Mouse (Mus musculus) frontal cortex, postnatal 10 days (tissue): Measurements from ENCODE around the gene Lbhd2.

Experiments used
- DNase-seq, 2 experiments: peaks; one replicate each; pipeline ENCODE4 v3.0.0; 2022; ENCODE audit warnings: low spot score in 2 of 2, mixed read lengths in 1 of 2

The Lbhd2 gene

DNA sequence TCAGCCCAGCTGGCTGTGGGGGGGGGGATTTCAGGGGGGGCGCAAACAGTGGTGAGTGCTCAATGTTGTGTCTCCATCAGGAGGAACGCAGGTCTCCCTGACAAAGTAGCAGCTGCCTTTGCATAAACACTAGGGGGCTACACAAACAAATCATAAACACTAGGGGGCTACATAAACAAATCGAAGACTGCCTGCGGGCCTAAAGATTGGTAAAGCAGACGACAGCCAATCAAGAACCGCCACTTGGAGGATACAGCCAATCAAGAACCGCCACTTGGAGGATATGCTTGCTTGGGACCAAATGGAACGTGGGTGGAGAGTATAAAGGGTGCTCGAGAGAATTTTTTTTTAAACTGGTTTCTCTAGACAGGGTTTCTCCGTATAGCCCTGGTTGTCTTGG lies 1.7 kb upstream of the Lbhd2 start:
- DNase-seq = no peak

GRCm38 (mm10) chr12:111409583-111409982 lies 3.0 kb downstream of the Lbhd2 start:
- no peak for DNase-seq

DNA sequence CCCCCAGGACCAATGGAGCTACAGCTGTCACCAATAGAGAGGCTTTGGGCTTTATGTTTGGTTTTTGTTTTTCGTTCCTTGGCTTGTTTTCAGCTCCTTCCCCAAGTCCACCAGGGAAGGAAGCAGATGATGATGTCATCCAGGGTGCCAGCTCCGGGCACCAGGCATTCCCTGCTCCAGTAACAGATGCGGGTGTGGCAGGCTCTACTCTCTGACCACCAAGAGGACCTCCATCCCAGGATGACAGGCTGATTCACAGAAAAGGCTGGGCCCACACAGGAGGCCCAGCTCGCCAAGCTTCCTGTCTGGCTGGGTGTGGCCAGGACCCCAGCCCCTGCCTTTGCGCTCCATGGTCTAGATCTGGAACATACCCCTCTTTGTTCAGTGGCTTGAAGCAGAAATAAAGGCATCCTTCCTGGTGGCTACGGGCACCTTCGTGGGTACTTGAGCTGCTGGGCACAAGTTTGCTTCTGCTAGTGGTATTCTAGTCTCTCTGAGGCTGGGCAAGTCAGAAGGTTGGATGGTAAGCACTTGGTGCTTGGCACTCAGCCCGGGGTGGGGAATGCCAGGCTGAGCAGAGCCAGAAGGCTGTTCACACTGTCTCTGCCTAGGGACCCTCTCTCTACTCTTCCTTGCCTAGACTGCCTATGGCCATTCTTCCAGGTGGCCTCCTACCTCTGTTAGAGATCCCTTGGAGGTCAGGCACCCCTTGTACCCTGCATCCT lies 5.2 kb downstream of the Lbhd2 start:
- no peak for DNase-seq

DNA sequence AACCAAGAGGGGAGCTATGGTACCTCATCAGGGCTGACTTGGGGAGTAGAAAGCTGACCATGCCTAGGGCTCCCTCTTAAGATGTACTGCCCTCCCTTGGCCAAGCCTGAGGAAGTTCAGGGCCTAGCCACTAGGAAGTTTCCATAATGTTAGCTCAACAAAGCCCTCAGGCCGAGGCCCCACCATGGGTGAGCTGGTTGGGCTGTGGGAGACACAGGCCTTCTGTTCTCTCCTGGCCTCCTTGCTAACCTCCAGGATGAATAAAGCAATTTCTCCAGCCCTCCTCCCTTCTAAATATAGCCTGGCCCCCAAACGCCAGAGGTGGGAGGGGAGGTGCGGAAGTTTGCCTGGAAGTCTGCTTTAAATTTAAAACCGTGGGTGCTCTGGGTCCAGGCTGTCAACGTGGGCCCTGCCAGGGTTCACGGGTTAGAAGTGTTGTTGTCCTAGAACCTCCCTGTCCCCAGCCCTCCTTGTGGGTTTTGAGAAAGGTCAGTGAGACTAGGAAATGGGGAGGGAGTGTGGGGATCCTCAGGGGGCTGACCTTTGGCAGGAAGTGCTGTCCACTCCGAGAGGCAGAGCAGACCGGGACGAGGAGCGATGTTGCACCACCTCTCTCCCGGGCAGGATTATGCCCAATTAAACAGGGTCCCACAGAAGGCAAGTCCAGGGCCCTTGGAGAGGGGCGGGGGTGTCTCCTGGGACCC lies 6.1 kb downstream of the Lbhd2 start:
- no peak for DNase-seq

DNA sequence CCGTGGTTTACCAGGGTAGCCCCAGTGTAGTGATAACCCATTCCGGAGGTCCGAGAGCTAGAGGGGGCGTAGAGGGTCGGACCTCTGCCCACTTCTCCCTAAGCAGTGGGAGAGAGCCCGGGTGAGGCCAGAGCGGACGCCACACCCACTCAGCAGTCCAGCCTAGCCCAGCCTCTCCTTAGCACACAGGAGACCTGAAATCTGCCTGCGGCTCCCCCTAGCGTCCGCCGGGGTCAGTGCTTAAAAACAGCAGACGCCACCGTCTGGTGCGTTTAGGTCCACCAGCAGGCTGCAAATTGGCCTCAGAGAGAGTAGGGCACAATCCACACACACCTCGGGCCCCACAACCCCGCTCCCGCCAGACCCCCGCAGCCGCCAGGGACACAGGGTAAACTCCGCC lies 6.7 kb downstream of the Lbhd2 start:
- peak; percentile 76 to 84 for DNase-seq

GRCm38 (mm10) chr12:111416921-111417779 lies 10.5 kb downstream of the Lbhd2 start, which contains the start of gene Exoc3l4:
Exoc3l4 (plus strand) TSS chr12:111417017.
- peak in 1 of 2 experiments; percentile 12 for DNase-seq

- DNase-seq = no peak
Observed at GRCm38 (mm10) chr12:111419918-111420317, 13.3 kb downstream of the Lbhd2 start.

GRCm38 (mm10) chr12:111420946-111421709 lies 14.5 kb downstream of the Lbhd2 start:
- no peak for DNase-seq

DNA sequence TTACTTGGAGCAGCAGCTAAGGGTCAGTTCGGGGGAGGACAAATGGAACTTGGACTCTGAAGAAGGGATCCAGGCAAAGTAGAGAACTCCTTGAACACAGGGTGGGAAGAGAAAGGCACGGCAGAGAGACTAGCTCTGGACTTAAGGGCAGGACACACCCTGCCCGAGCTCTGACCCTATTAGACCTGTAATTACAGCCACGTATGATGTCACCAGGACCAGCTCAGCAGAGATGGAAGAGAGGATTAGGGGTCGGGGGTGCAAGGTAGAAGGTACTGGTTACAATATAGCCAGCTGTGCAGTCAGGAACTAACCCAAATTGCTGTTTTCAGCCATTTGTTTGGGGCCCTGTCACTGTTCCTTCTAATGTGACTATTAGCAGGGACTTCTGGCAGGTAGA lies 16.2 kb downstream of the Lbhd2 start:
- no peak for DNase-seq

DNA sequence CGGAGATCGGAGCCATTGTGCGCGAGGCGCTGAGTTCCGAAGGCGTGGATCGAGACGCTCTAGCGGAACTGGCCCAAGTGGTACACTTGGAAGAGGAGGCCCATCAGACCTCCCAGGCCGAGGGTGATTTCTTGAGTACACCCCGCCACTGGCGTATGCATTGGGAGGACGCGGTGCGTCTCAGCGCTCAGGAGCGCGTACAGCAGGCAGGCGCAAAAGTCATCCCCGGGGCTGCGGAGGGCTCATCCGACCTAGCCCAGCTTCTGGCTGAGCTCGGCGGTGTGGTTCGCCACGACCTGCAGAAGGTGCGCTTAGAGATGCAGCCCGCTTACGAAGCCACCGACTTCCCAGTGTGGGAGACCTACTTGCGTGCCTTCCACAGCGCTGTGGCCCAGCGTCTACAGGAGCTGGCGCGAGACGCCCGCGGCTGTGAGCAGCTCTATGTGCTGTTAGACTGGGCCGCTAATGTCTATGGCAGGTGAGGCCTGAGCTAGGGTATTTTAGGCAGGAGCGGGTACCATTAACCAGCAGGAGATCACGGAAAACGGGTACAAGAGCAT lies 17.0 kb downstream of the Lbhd2 start:
- DNase-seq = no peak

DNA sequence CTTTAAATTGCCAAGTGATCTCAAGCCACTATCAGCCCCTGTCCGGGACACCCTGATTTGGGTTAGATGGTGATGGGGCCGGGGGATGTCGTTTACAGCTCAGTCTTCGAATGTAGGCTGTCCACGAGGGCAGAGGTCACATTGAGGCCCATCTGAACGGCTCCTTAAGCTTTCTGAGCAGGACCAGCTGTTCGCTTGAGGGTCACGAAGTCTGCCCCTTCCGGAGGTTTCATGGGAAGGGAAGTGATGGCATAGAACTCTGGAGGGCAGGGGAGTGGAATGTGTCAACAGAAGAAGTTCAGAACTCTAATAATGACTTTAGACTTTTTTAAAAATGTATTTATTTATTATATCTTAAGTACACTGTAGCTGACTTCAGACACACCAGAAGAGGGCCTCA lies 17.9 kb downstream of the Lbhd2 start:
- no peak for DNase-seq

- peak in 1 of 2 experiments; percentile 75 for DNase-seq
Observed at GRCm38 (mm10) chr12:111425258-111425657, 18.6 kb downstream of the Lbhd2 start.

- DNase-seq = peak; percentile 53 to 86
Observed at GRCm38 (mm10) chr12:111425789-111426460, 19.3 kb downstream of the Lbhd2 start.

DNA sequence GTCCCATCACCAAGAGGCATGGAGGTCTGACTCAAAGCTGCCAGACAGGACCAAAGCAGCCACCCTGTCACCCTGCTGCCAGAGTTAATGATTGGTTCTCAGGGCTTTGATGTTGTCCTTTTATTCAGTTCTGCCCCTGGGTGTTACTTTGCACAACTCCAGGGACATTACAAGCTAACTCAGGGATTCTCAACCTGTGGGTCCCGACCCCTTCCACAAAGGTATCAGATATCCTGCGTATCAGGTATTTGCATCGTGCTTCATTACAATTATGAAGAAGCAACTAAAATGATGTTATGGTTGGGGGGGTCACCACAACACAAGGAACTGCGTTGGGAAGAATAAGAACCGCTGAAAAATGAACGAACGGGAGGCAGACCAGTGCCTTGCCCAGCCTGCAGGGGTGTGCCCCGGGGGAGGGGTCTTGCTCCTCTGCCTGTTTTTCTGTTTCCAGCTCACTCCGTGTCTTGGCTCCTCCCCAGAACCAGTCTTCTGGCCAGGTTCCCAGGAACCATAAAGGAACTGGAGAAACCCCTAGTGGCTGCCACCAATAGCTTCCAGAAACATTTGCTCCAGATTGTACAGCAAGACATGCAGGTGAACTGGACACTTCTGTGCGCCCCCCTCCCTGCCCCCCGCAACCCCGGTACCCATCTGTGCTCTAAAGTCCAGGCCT lies 21.0 kb downstream of the Lbhd2 start:
- DNase-seq = no peak

DNA sequence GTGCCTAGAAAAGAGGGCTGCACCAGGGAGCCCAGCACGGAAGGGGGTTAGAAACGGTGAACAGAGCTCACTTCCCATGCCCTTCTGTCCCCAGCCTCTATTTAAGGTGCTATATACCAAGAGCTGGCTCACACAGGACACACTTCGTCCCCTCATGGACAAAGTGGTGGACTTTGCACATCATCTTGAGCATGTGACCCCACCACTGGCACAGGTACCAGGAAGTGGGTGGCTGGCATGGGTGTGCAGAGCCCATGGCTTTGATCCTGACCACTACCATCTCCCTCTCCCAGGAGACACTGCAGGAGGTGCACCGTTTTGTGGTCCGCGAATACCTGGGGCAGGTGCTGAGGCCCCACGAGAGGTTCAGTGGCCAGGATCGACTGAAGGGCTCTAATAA lies 21.8 kb downstream of the Lbhd2 start:
- no peak for DNase-seq

DNA sequence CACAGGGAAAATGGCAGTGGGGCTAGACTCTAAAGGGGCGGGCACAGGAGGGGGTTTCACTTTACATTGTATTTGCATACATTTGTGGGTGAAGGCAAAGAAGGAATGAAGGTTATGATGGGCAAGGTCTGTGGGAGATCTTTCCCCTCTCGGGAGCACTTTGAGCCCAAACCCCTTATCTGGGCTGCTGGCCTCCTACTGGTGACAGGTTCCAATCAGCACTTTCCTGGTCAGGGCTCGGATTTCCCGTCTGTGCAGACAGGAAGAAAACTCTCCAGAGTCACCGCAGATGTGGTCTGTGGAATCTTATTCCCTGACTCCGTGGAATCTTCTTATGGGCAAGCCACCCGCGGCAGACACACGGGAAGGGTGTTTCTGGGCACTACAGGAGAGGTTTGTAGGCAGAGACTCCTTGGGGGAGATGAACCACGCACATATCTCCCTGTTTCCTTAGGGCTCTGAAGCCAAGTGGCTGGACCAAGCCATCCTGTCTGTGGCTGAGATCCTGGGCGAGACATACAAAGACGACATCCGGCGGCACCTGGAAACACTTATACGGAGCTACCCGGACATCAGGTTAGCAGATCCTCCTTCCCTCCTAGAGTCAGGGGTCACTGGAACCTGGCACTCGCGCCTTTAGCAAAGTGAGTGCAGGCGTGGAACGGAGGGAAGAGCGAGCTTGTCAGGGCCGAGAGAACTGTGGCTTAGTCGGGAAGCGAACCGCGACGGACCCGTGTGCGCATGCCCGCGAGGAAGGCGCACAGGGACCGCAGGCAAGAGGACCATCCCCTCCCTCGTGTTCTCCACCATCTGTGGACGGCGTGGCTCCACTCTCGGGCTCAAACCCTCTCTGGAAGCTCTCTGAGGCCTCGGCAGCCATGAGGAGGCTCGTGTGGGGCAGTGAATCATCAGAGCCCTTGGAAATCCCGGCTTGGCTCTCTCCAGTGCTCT lies 22.6 kb downstream of the Lbhd2 start:
- no peak for DNase-seq

DNA sequence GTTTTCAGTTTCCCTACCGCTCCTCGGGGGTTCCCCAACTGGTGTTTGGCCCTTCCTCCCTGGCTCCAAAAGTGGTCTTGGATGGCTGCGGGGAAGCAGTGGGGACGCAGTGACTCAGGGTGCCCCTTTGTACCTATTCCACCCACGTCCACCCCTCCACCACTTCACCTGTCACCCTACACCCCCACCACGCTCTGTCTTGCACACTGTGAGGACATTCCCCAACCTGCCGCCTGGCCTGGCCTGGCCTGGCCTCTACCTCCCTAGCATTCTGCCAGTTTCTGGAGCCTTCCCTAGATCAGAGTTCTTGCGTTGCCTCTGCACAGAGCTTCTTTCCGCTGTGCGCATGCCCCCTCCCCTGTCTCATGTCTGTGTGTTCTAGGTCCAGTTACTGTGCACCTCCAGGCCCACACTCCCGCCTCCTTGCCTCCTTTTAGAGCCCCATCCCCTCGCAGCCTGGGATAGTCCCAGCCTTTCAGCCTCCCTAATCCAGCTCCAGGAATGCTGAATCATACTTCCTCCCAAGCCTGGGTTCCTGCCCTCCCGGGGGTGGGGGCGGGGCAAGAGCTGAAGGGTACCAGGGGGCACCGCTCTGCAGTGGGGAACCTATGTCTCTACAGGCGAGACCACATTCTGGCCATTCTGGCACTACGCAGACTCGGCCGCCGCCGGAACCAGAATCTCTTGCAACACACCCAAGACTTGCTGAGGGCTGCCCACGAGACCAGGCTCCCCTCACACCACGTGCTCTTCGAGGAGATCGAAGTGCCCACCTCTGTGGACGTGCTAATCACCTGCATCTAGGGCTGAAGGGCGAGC lies 23.6 kb downstream of the Lbhd2 start:
- DNase-seq = no peak
